Comparison of ENCODE assay signal across 8 mouse cellular contexts in the genomic region with DNA sequence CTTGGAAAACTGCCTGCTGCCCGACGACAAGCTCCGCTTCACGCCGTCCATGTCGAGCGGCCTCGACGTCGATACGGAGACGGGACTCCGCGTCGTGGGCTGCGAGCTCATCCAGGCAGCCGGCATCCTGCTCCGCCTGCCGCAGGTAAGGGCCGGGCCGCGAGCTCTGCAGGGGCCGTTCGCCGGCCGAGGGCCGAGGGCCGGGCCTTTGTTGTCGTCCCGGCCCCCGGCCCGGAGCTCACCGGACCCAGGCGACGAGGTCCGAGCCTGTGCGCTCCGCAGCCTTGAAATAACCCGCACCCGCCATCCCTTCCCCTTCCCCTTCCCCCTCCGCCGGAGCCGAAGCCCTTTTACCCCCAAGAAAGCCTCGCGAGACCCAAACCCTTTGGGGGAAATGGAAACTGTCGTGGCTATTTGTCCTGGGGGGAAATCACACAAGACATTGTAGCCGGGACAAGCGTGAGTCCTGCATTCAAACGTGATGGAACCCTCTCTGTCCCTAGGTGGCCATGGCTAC. TPM values are rescaled to one million over a fixed set of nuclear protein-coding genes. Genes with fewer than 3 reads are reported as not detected.
DNase-seq lines count a peak whose midpoint lies in the region; ATAC-seq lines count a peak whose summit lies in the region.

No protein-coding gene starts in this region.

- peak overlapping the region; percentile 88 for H3K4me2 ChIP-seq in forebrain, embryonic 16.5 days (ENCODE audit: low read length)
- peak overlapping the region; percentile 83 for H3K4me2 ChIP-seq in midbrain, embryonic 12.5 days (replicated peaks)

- peaks cover 46% of the 10 kb centered on the region for H3K36me3 ChIP-seq in forebrain, embryonic 16.5 days (ENCODE audit: control insufficient read depth, insufficient read depth)
- peaks cover 72% of the 10 kb centered on the region for H3K36me3 ChIP-seq in midbrain, embryonic 12.5 days

- peak; percentile 40 for DNase-seq in left cerebral cortex, postnatal 4 days
- no peak for DNase-seq in left cerebral cortex, postnatal 25 days (ENCODE audit: low spot score in 2 of 2)
- DNase-seq in adrenal gland, postnatal 10 days: peak; percentile 57
- DNase-seq in kidney, postnatal 25 days: peak; percentile 32 to 56
- peak; percentile 63 for DNase-seq in thymus, postnatal 4 days
- DNase-seq in left cerebral cortex, adult 9 months (ENCODE audit: low spot score in 2 of 2): no peak

- H3K27me3 ChIP-seq in forebrain, embryonic 16.5 days (replicated peaks; ENCODE audit: control insufficient read depth, insufficient read depth, low read length): no peaks in the 10 kb centered on the region
- H3K27me3 ChIP-seq in midbrain, embryonic 12.5 days: no peaks in the 10 kb centered on the region

- peak overlapping the region; percentile 84 for H3K27ac ChIP-seq in forebrain, embryonic 16.5 days (ENCODE audit: low read length)
- H3K27ac ChIP-seq in midbrain, embryonic 12.5 days (replicated peaks): peak overlapping the region; percentile 83

- H3K9ac ChIP-seq in forebrain, embryonic 16.5 days (replicated peaks; ENCODE audit: low read depth, low read length): peak overlapping the region; percentile 97
- peak overlapping the region; percentile 98 for H3K9ac ChIP-seq in midbrain, embryonic 12.5 days (replicated peaks)

- H3K9me3 ChIP-seq in forebrain, embryonic 16.5 days (ENCODE audit: control insufficient read depth, low read length): no peaks in the 10 kb centered on the region
- H3K9me3 ChIP-seq in midbrain, embryonic 12.5 days: no peaks in the 10 kb centered on the region

- peak; percentile 29 for ATAC-seq in forebrain, embryonic 16.5 days
- ATAC-seq in midbrain, embryonic 12.5 days (ENCODE audit: low FRiP score, low read depth): peak; percentile 51

- under 1% methylated on average over 48 of the region's 49 CpGs for WGBS in forebrain, embryonic 16.5 days
- WGBS in midbrain, embryonic 12.5 days: under 1% methylated on average over 47 of the region's 49 CpGs

- H3K4me1 ChIP-seq in forebrain, embryonic 16.5 days (replicated peaks; ENCODE audit: control insufficient read depth, insufficient read depth, low read length): peaks cover 22% of the 10 kb centered on the region
- peaks cover 19% of the 10 kb centered on the region for H3K4me1 ChIP-seq in midbrain, embryonic 12.5 days

- intact Hi-C loops in left cerebral cortex, postnatal 4 days (cut with DNase I): no loop called here
- intact Hi-C loops in left cerebral cortex, postnatal 25 days (cut with DNase I): loop anchor here (1.0 kb wide), 1 partner anchor 19 kb away; the partner anchor contains the start of gene Aurkaip1

- H3K4me3 ChIP-seq in forebrain, embryonic 16.5 days (replicated peaks; ENCODE audit: low read length): peak overlapping the region; percentile 90
- peak overlapping the region; percentile 82 for H3K4me3 ChIP-seq in midbrain, embryonic 12.5 days

RNA-seq across cellular contexts. Expression of gene Ccnl2, which starts 0.4 kb away (rescaled TPM):
- total RNA-seq in left cerebral cortex, postnatal 4 days (2021): 10 to 100 TPM; 84.1 to 85.0 TPM
- 10 to 100 TPM; 65.7 to 78.1 TPM for total RNA-seq in left cerebral cortex, postnatal 25 days (2021)
- 100 to 1,000 TPM in 1 of 2 experiments, 10 to 100 TPM in 1; 82.7 to 124 TPM for total RNA-seq in adrenal gland, postnatal 10 days (2021)
- 176 and 188 TPM in 2 replicates for polyA plus RNA-seq in forebrain, embryonic 16.5 days (2015; fragmentation: Nextera tagmentation; extraction: Ambion mirVana)
- polyA plus RNA-seq in midbrain, embryonic 12.5 days (2016; fragmentation: Nextera tagmentation; extraction: Ambion mirVana): 206 and 218 TPM in 2 replicates

RNA-seq across cellular contexts. Expression of gene Mrpl20, which starts 10.0 kb away (rescaled TPM):
- total RNA-seq in left cerebral cortex, postnatal 4 days (2021): 100 to 1,000 TPM; 102 to 104 TPM
- total RNA-seq in left cerebral cortex, postnatal 25 days (2021): 10 to 100 TPM; 93.9 to 97.9 TPM
- total RNA-seq in adrenal gland, postnatal 10 days (2021): 100 to 1,000 TPM; 149 to 168 TPM
- polyA plus RNA-seq in forebrain, embryonic 16.5 days (2015; fragmentation: Nextera tagmentation; extraction: Ambion mirVana): 214 and 231 TPM in 2 replicates
- 207 and 220 TPM in 2 replicates for polyA plus RNA-seq in midbrain, embryonic 12.5 days (2016; fragmentation: Nextera tagmentation; extraction: Ambion mirVana)

RNA-seq across cellular contexts. Expression of gene Aurkaip1, which starts 18.3 kb away (rescaled TPM):
- total RNA-seq in left cerebral cortex, postnatal 4 days (2021): 10 to 100 TPM; 59.7 to 62.7 TPM
- total RNA-seq in left cerebral cortex, postnatal 25 days (2021): 100 to 1,000 TPM in 1 of 2 experiments, 10 to 100 TPM in 1; 99.6 to 104 TPM
- total RNA-seq in adrenal gland, postnatal 10 days (2021): 100 to 1,000 TPM; 146 to 149 TPM
- polyA plus RNA-seq in forebrain, embryonic 16.5 days (2015; fragmentation: Nextera tagmentation; extraction: Ambion mirVana): 111 and 121 TPM in 2 replicates
- polyA plus RNA-seq in midbrain, embryonic 12.5 days (2016; fragmentation: Nextera tagmentation; extraction: Ambion mirVana): 130 and 136 TPM in 2 replicates

RNA-seq across cellular contexts. Expression of gene Ankrd65, which starts 22.5 kb away (rescaled TPM):
- total RNA-seq in left cerebral cortex, postnatal 4 days (2021): not detected
- total RNA-seq in left cerebral cortex, postnatal 25 days (2021): not detected
- total RNA-seq in adrenal gland, postnatal 10 days (2021): not detected
- not detected in 2 replicates for polyA plus RNA-seq in forebrain, embryonic 16.5 days (2015; fragmentation: Nextera tagmentation; extraction: Ambion mirVana)
- polyA plus RNA-seq in midbrain, embryonic 12.5 days (2016; fragmentation: Nextera tagmentation; extraction: Ambion mirVana): not detected in 2 replicates

RNA-seq across cellular contexts. Expression of gene Mxra8, which starts 26.8 kb away (rescaled TPM):
- total RNA-seq in left cerebral cortex, postnatal 4 days (2021): 10 to 100 TPM; 15.0 to 15.1 TPM
- total RNA-seq in left cerebral cortex, postnatal 25 days (2021): 1 to 10 TPM; 7.0 to 8.4 TPM
- 10 to 100 TPM; 56.6 to 59.6 TPM for total RNA-seq in adrenal gland, postnatal 10 days (2021)
- 16.9 and 19.8 TPM in 2 replicates for polyA plus RNA-seq in forebrain, embryonic 16.5 days (2015; fragmentation: Nextera tagmentation; extraction: Ambion mirVana)
- 31.9 and 36.0 TPM in 2 replicates for polyA plus RNA-seq in midbrain, embryonic 12.5 days (2016; fragmentation: Nextera tagmentation; extraction: Ambion mirVana)

Comparison
In these comparisons a context has a peak if more than half of its experiments do, and no peak if none do; other contexts are left out.
1. DNase-seq: peak in left cerebral cortex, postnatal 4 days (single experiment), adrenal gland, postnatal 10 days (single experiment), kidney, postnatal 25 days (2 of 2) and thymus, postnatal 4 days (single experiment); none in left cerebral cortex, postnatal 25 days (0 of 2) and left cerebral cortex, adult 9 months (0 of 2).